Comparison of ENCODE assay signal across 27 mouse cellular contexts in genomic region chr7:73245431-73245830, GRCm38 (mm10).
DNase-seq lines count a peak whose midpoint lies in the region; ATAC-seq and TF ChIP-seq lines count a peak whose summit lies in the region.
"Had no signal": no experiment of that assay in that cellular context is flagged by ENCODE, and none has a peak within 500 bp of the region (broad histone marks: within the 10 kb centered on the region; RNA-seq: fewer than 3 reads in every experiment).

No protein-coding gene starts in this region.

- no peaks in the 10 kb centered on the region for H3K4me1 ChIP-seq in heart, embryonic 10.5 days
- 0 out of 2 replicates have a peak, but pooled peaks cover 3% of the 10 kb centered on the region for H3K4me1 ChIP-seq in heart, postnatal 0 days (ENCODE audit: control insufficient read depth, insufficient read depth)
- H3K4me1 ChIP-seq: limb, embryonic 10.5 days; liver, embryonic 15.5 days; lung, embryonic 15.5 days; midbrain, embryonic 15.5 days had no signal

- H3K9me3 ChIP-seq in heart, embryonic 10.5 days = no peaks in the 10 kb centered on the region
- no peaks in the 10 kb centered on the region for H3K9me3 ChIP-seq in heart, postnatal 0 days (replicated peaks; ENCODE audit: control insufficient read depth, low read length)
- H3K9me3 ChIP-seq: embryonic facial prominence, embryonic 15.5 days; forebrain, embryonic 15.5 days; limb, embryonic 10.5 days; liver, embryonic 15.5 days; lung, embryonic 15.5 days; midbrain, embryonic 15.5 days had no signal

- no peak overlapping the region for H3K9ac ChIP-seq in heart, postnatal 0 days (replicated peaks; ENCODE audit: low read depth, low read length)
- H3K9ac ChIP-seq: embryonic facial prominence, embryonic 15.5 days; forebrain, embryonic 15.5 days; liver, embryonic 15.5 days; lung, embryonic 15.5 days; midbrain, embryonic 15.5 days had no signal

- H3K27ac ChIP-seq in heart, embryonic 10.5 days = no peak overlapping the region
- no peak overlapping the region for H3K27ac ChIP-seq in heart, postnatal 0 days (ENCODE audit: low read depth)
- H3K27ac ChIP-seq: embryonic facial prominence, embryonic 15.5 days; forebrain, embryonic 15.5 days; hindbrain, postnatal 0 days; kidney, postnatal 0 days; layer of hippocampus, adult 2 months; limb, embryonic 10.5 days; liver, embryonic 15.5 days; lung, embryonic 15.5 days; macrophage; midbrain, embryonic 15.5 days; stomach, postnatal 0 days had no signal

- H3K4me2 ChIP-seq in heart, postnatal 0 days (ENCODE audit: low read depth, low read length) = no peak overlapping the region
- H3K4me2 ChIP-seq: embryonic facial prominence, embryonic 15.5 days; forebrain, embryonic 15.5 days; liver, embryonic 15.5 days; lung, embryonic 15.5 days; midbrain, embryonic 15.5 days had no signal

- 75% methylated on average over 2 of the region's 2 CpGs for WGBS in heart, embryonic 10.5 days
- WGBS in heart, postnatal 0 days = 56% methylated on average over 2 of the region's 2 CpGs

- TF ChIP-seq EP300 in heart, postnatal 0 days (IDR thresholded peaks at IDR 0.05; ENCODE audit: low read depth) = no peak

- H3K27me3 ChIP-seq in heart, embryonic 10.5 days (ENCODE audit: insufficient read depth, poor library complexity, severe bottlenecking) = peaks cover 6% of the 10 kb centered on the region; the same call in 1 of the 2 replicates
- H3K27me3 ChIP-seq in heart, postnatal 0 days (ENCODE audit: control insufficient read depth, insufficient read depth, low read length) = no peaks in the 10 kb centered on the region
- H3K27me3 ChIP-seq: embryonic facial prominence, embryonic 15.5 days; forebrain, embryonic 15.5 days; liver, embryonic 15.5 days; lung, embryonic 15.5 days; midbrain, embryonic 15.5 days had no signal

- H3K4me3 ChIP-seq in heart, embryonic 10.5 days = no peak overlapping the region
- H3K4me3 ChIP-seq in heart, postnatal 0 days (ENCODE audit: low read depth, low read length) = no peak overlapping the region
- H3K4me3 ChIP-seq: embryonic facial prominence, embryonic 15.5 days; forebrain, embryonic 15.5 days; layer of hippocampus, adult 2 months; limb, embryonic 10.5 days; liver, embryonic 15.5 days; lung, embryonic 15.5 days; midbrain, embryonic 15.5 days; myocyte had no signal

- 0 out of 2 replicates have a peak, but pooled peaks have one; percentile 30 for ATAC-seq in heart, postnatal 0 days (ENCODE audit: insufficient read depth, low read depth)
- ATAC-seq: activated CD4-positive, CD25-positive, alpha-beta regulatory T cell, adult 4 months; forebrain, embryonic 15.5 days; hindbrain, postnatal 0 days; intestine, embryonic 16.5 days; midbrain, embryonic 15.5 days had no signal

- no peak for TF ChIP-seq CTCF in heart, postnatal 0 days (IDR thresholded peaks at IDR 0.05; ENCODE audit: low read depth)

- peak; percentile 96 for DNase-seq in heart, adult 11 months
- no peak for DNase-seq in heart, embryonic 10.5 days (ENCODE audit: low spot score)
- DNase-seq in lung, postnatal 10 days = peak; percentile 19
- DNase-seq in lung, postnatal 36 days = no peak
- DNase-seq in heart, postnatal 0 days (ENCODE audit: low spot score) = no peak
- no peak for DNase-seq in adrenal gland, postnatal 4 days (ENCODE audit: low spot score in 2 of 2)
- DNase-seq in neural tube, embryonic 10.5 days (ENCODE audit: extremely low spot score, low spot score) = no peak
- DNase-seq: adrenal gland, postnatal 14 days; cerebellum, adult 11 months; cerebellum, adult 9-11 months; liver; thymus, adult 2 months; thymus, postnatal 4 days had no signal

- no peaks in the 10 kb centered on the region for H3K36me3 ChIP-seq in heart, embryonic 10.5 days
- no peaks in the 10 kb centered on the region for H3K36me3 ChIP-seq in heart, postnatal 0 days (replicated peaks; ENCODE audit: control insufficient read depth, insufficient read depth, low read length)
- H3K36me3 ChIP-seq: embryonic facial prominence, embryonic 15.5 days; forebrain, embryonic 15.5 days; limb, embryonic 10.5 days; liver, embryonic 15.5 days; lung, embryonic 15.5 days; midbrain, embryonic 15.5 days had no signal

Comparison
In these comparisons a context has a peak if more than half of its experiments do, and no peak if none do; other contexts are left out.
1. DNase-seq: peak in heart, adult 11 months (single experiment) and lung, postnatal 10 days (single experiment); none in heart, embryonic 10.5 days (single experiment), lung, postnatal 36 days (single experiment), heart, postnatal 0 days (single experiment), adrenal gland, postnatal 4 days (0 of 2) and neural tube, embryonic 10.5 days (single experiment).